Mouse (Mus musculus): ENCODE data around the gene Ythdc1. TPM values are rescaled to one million over a fixed set of nuclear protein-coding genes. Genes with fewer than 3 reads are reported as not detected.

Gene Ythdc1
- 44.6 and 47.0 TPM in 2 replicates for polyA plus RNA-seq (2015; fragmentation: Nextera tagmentation; extraction: Ambion mirVana)

DNA sequence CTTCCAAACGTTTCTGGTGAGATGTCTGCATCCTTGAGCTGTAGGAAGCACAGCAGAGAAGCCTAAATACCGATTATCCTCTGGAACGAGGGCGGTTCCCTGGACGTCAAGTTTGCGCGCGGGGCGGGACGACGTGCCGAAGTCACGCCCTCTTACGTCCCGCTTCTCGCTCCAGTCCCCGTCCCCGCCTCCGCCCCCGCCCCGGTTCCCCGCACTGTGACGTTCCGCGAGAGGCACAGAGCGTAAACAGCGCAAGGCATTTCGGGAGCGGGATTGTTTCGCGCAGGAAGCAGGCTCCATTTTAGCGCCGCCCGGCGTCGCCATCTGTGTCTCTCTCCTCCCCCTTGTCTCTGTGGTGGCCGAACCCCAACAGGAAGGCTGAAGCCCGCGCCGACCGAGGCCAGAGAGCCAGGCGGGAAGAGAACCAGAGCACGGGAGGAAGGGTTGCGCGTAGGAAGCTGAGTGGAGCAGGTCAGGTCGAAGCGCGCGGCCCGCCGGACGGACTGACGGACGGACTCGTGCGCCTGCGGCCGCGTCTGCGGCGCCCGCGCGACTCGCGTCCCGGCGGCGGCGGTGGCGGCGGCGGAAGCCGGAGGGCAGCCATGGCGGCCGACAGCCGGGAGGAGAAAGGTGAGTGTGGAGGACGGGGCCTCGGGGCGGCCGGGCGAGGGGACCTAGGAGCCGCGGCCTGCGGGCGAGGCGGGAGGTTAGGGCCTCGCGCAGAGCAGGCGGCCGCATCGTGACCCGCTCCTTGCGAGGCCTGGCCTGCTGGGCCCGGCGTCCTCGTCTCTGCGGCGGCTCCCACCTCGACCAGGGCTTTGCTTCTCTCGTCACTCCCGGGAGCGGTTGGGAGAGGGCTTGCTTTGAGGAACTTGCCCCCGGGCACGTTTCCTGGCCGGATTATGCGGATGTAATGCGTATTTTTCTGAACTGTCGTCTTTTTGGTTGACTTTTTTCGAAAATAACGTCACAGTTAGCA, at the start of gene Ythdc1:
TSS of gene Ythdc1 (plus strand) at position 260 of the 979 bp plus-strand sequence.
- H3K27me3 ChIP-seq = no peaks in the 10 kb centered on the region
- peak within 1 kb of the TSS; percentile 92 for H3K4me3 ChIP-seq
- peak within 1 kb of the TSS; percentile 79 for H3K4me2 ChIP-seq
- peaks cover 20% of the 10 kb centered on the region for H3K4me1 ChIP-seq
- H3K9ac ChIP-seq = peak within 1 kb of the TSS; percentile 99
- peak; percentile 99 for ATAC-seq
- no peaks in the 10 kb centered on the region for H3K36me3 ChIP-seq (ENCODE audit: poor library complexity, severe bottlenecking)
- H3K9me3 ChIP-seq (replicated peaks) = no peaks in the 10 kb centered on the region
- peak within 1 kb of the TSS; percentile 99 for H3K27ac ChIP-seq
- under 1% methylated on average over 98 of the region's 111 CpGs for WGBS

DNA sequence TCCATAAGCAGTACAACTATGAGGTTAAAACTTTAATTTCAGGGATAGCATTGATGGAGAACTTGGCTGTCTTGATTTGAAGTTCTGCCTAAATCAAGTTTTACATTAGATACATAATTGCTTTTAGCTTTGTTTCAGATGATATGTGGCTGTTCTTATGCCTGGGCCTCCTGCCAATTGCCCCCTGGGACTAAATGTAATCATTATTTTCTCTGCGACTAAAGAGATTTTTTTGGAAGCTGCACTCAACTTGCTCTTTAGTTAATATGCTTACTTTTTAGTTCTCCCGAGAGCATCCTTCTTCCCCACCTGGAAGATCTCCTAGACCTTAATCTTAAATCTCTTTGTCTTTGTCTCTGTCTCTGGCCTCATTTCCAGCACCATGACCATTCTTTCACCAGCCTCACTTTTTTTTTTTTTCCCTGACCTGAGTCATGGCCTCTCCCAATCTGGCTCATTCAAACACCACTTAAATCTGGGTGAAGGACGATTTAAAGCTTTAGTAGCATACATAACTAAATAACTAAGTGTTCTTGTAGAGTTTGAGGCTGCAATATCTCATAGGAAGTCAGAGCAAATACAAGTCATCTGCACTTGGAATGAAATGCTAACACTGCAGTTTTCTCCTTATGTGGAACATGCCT, 34.9 kb upstream of the Ythdc1 start:
- no peak for ATAC-seq
- H3K27me3 ChIP-seq = no peaks in the 10 kb centered on the region
- H3K4me2 ChIP-seq = no peak overlapping the region
- H3K9ac ChIP-seq = no peak overlapping the region
- no peaks in the 10 kb centered on the region for H3K9me3 ChIP-seq (replicated peaks)
- H3K36me3 ChIP-seq (ENCODE audit: poor library complexity, severe bottlenecking) = no peaks in the 10 kb centered on the region
- H3K4me1 ChIP-seq = no peaks in the 10 kb centered on the region
- H3K4me3 ChIP-seq = no peak overlapping the region
- WGBS = 48% methylated on average over 3 of the region's 3 CpGs
- H3K27ac ChIP-seq = no peak overlapping the region

DNA sequence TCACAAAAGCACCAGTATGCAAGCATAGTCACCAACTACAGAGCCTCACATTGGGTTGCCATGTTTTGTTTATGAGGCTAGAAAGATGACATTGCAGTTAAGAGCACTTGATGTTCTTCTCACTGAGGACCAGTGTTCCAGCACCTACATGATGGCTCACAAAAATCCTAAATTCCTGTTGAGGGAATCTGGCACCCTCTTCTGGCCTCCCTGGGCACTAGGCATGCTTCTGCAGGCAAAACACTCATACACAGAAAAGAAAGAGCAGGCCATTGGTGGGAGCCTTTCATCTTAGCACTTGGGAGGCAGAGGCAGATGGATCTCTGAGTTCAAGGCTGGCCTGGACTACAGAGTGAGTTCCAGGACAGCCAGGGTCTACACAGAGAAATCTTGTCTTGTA, 33.0 kb upstream of the Ythdc1 start:
- Histone ChIP-seq H3K9me3 (replicated peaks) (no peaks in the 10 kb centered on the region), H3K4me3 (no peak overlapping the region), H3K27me3 (no peaks in the 10 kb centered on the region), H3K4me2 (no peak overlapping the region), H3K9ac (no peak overlapping the region), H3K36me3 (ENCODE audit: poor library complexity, severe bottlenecking) (no peaks in the 10 kb centered on the region), H3K27ac (no peak overlapping the region), H3K4me1 (no peaks in the 10 kb centered on the region)
- ATAC-seq = no peak

DNA sequence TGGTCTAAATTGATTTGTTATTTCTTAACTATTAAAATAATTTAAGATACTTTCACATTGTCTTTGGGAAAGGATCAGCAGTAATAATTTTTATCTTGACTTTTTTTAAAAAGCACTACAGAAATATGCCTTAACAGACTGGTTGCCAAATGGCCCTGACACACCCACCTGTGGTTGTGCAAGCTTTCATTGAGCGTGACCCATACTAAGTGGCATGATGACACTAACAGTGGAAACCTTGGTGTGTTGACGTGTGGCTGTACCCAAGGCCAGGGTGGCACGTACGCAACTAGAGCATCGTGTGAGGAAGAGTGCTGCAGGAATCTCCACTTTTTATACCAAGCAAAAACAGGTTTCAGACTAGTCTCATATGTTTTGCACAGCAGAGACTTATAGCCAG, 27.1 kb upstream of the Ythdc1 start:
- Histone ChIP-seq H3K9me3 (replicated peaks) (no peaks in the 10 kb centered on the region), H3K4me1 (no peaks in the 10 kb centered on the region)
- 95% methylated on average over 5 of the region's 5 CpGs for WGBS

DNA sequence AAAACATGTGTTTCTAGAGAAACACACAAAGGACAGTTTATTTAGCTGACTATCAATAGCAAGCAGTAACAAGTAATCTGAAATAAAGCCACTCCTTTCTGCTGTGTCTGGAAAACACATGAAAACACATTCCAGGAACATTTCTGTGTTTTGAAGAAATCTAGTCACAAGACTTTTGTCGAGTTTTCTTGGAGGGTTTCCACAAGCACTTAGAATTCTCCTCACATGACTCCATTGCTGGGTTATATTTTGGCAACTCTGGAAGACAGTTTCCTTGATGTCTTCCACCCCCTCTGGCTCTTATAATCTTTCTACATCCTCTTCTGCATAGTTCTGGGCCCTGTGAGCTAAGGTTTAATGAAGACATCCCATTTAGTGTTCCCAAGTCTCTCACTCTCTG, 25.6 kb upstream of the Ythdc1 start:
- Histone ChIP-seq H3K27me3 (no peaks in the 10 kb centered on the region), H3K4me2 (no peak overlapping the region), H3K36me3 (ENCODE audit: poor library complexity, severe bottlenecking) (no peaks in the 10 kb centered on the region), H3K27ac (no peak overlapping the region), H3K9ac (no peak overlapping the region), H3K9me3 (replicated peaks) (no peaks in the 10 kb centered on the region), H3K4me3 (no peak overlapping the region), H3K4me1 (no peaks in the 10 kb centered on the region)
- ATAC-seq = no peak
- WGBS = 81% methylated on average over 1 of the region's 1 CpGs

More for the DNA sequence above, 27.1 kb upstream of the Ythdc1 start:
- no peak overlapping the region for H3K9ac ChIP-seq
- no peaks in the 10 kb centered on the region for H3K27me3 ChIP-seq
- no peak for ATAC-seq
- no peaks in the 10 kb centered on the region for H3K36me3 ChIP-seq (ENCODE audit: poor library complexity, severe bottlenecking)
- no peak overlapping the region for H3K4me3 ChIP-seq
- H3K4me2 ChIP-seq = no peak overlapping the region
- H3K27ac ChIP-seq = no peak overlapping the region

DNA sequence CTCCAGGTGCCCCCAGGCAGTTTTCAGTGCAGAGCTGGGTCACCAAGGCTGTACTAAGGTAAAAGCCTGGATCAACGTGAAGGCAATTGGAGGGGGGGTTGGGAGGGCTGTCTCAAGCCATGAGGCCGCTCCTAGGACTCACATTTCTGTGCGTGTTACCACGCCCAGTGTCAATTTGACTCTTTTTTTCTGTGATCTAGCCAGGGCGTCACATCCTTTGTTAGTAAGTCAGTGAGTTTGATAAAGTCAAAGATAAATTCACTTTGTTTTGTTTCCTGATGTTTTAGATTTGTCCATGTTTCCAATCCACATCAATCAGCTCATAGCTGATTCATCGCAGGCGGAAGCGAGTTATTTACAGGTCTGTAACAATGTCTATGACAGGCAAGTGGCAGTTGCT, 21.0 kb upstream of the Ythdc1 start:
- H3K36me3 ChIP-seq (ENCODE audit: poor library complexity, severe bottlenecking) = no peaks in the 10 kb centered on the region
- no peaks in the 10 kb centered on the region for H3K27me3 ChIP-seq
- H3K4me3 ChIP-seq = no peak overlapping the region
- ATAC-seq = no peak
- WGBS = 78% methylated on average over 8 of the region's 8 CpGs
- H3K9ac ChIP-seq = no peak overlapping the region
- H3K9me3 ChIP-seq (replicated peaks) = no peaks in the 10 kb centered on the region
- H3K27ac ChIP-seq = no peak overlapping the region
- H3K4me2 ChIP-seq = no peak overlapping the region
- no peaks in the 10 kb centered on the region for H3K4me1 ChIP-seq

DNA sequence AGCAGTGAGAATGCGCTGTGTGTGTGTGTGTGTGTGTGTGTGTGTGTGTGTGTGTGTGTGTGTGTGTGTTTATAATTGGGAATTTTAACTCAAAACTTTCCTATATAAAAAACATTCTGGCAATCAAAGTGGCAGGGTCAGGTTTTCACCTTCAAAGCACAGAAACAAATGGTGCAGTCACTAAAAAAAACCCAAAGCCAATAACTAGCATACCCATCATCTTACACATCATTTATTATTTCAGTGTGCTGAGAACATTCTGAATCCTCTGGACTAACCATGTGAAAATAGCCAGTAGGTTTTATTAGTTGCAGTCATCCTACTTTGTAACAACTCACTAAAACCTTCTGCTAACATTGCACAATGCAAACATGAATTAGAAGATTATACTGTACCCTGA, 19.8 kb upstream of the Ythdc1 start:
- no peak overlapping the region for H3K27ac ChIP-seq
- no peaks in the 10 kb centered on the region for H3K36me3 ChIP-seq (ENCODE audit: poor library complexity, severe bottlenecking)
- ATAC-seq = no peak
- H3K4me1 ChIP-seq = no peaks in the 10 kb centered on the region
- 60% methylated on average over 1 of the region's 1 CpGs for WGBS
- H3K27me3 ChIP-seq = no peaks in the 10 kb centered on the region
- H3K9ac ChIP-seq = no peak overlapping the region
- no peak overlapping the region for H3K4me3 ChIP-seq
- H3K9me3 ChIP-seq (replicated peaks) = no peaks in the 10 kb centered on the region
- no peak overlapping the region for H3K4me2 ChIP-seq

DNA sequence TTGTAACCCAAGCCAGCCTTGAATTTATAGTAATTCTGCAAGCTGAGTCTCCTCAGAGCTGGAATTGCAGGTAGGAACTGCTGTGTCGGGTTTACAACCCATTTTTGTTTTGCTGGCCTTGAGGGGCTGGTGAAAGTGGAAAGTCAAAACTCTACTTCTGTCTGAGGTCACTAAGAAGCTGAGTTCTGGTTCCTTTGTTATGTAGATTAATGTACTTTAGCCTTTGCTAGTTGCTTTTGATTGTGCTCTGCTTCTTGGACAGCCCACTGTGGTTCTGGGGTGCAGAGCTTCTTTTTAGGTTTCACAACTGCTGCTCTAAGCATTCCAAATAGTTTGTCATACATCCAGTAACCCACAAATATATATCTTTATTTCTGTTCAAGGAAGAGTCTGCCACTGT, 17.2 kb upstream of the Ythdc1 start:
- Histone ChIP-seq H3K27me3 (no peaks in the 10 kb centered on the region), H3K36me3 (ENCODE audit: poor library complexity, severe bottlenecking) (no peaks in the 10 kb centered on the region), H3K27ac (no peak overlapping the region), H3K4me3 (no peak overlapping the region), H3K4me2 (no peak overlapping the region), H3K4me1 (no peaks in the 10 kb centered on the region), H3K9ac (no peak overlapping the region), H3K9me3 (replicated peaks) (no peaks in the 10 kb centered on the region)
- WGBS = 24% methylated on average over 1 of the region's 1 CpGs
- no peak for ATAC-seq

DNA sequence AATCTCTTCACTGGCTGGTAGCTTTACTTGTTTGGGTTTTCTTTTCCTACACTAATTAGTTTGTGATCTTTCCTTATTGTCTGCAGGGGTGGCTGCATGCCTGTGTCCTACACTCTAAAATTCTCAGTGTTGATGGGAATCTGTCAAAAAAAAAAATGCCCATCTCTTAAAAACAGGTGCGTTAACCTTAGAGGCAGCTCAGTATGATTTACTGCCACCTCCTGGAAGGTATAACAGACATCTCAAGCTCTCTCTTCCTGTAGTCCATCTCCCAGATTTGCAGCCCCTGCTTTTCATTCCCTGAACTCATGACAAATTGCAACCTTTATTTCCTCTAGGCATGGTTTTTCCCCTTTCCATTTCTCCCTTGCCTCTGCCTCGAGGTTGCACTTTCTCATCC, 14.1 kb upstream of the Ythdc1 start:
- WGBS = 79% methylated on average over 2 of the region's 2 CpGs
- Histone ChIP-seq H3K4me3 (no peak overlapping the region), H3K9me3 (replicated peaks) (no peaks in the 10 kb centered on the region), H3K9ac (no peak overlapping the region), H3K4me2 (no peak overlapping the region), H3K4me1 (no peaks in the 10 kb centered on the region), H3K27ac (no peak overlapping the region), H3K27me3 (no peaks in the 10 kb centered on the region), H3K36me3 (ENCODE audit: poor library complexity, severe bottlenecking) (no peaks in the 10 kb centered on the region)
- ATAC-seq = no peak

DNA sequence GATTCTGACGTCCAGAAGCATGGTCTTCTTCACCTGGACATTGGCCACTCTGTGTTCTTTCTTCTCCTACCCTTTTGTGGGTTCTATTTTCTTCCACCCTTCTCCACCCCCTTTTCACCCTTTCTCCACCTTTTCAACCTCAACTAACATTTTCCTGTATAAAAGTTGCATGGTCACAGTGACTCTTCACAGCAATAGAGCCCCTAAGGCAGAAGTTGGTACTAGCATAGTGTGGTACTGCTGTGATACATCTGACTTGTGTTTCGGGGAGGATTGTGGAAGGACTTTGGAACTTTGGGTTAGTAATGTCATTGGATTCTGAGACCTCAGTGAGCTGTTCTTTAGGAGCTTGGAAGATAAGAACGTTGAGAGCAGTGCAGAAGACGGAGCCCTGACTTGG, 11.8 kb upstream of the Ythdc1 start:
- H3K4me1 ChIP-seq = no peaks in the 10 kb centered on the region

DNA sequence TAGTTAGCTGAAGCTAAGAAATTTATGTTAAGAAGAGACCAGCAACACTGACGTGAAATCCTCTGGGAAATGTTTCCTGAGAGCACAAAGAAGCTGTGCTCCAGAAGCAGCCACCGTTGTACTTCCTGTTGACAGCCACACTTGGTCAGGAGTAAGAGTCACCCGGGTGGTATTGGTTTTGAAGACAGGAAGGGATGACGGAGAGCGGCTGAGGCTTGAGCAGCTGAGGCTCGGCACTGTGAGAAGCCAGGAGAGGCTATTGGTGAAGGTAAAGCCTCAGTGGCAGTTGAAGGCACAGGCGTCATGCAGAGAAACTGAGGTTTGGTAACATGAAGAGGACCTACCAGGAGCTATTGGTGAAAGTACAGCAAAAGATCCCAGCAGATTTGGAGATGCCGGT, 11.2 kb upstream of the Ythdc1 start:
- H3K27me3 ChIP-seq = no peaks in the 10 kb centered on the region
- ATAC-seq = no peak
- H3K36me3 ChIP-seq (ENCODE audit: poor library complexity, severe bottlenecking) = no peaks in the 10 kb centered on the region
- H3K4me2 ChIP-seq = no peak overlapping the region
- H3K4me3 ChIP-seq = no peak overlapping the region
- no peak overlapping the region for H3K9ac ChIP-seq
- WGBS = 77% methylated on average over 8 of the region's 8 CpGs
- no peaks in the 10 kb centered on the region for H3K4me1 ChIP-seq
- no peaks in the 10 kb centered on the region for H3K9me3 ChIP-seq (replicated peaks)
- H3K27ac ChIP-seq = no peak overlapping the region

More for the DNA sequence above, 11.8 kb upstream of the Ythdc1 start:
- Histone ChIP-seq H3K4me2 (no peak overlapping the region), H3K9me3 (replicated peaks) (no peaks in the 10 kb centered on the region), H3K27ac (no peak overlapping the region), H3K36me3 (ENCODE audit: poor library complexity, severe bottlenecking) (no peaks in the 10 kb centered on the region), H3K9ac (no peak overlapping the region), H3K27me3 (no peaks in the 10 kb centered on the region), H3K4me3 (no peak overlapping the region)
- WGBS = 61% methylated on average over 4 of the region's 4 CpGs
- no peak for ATAC-seq

DNA sequence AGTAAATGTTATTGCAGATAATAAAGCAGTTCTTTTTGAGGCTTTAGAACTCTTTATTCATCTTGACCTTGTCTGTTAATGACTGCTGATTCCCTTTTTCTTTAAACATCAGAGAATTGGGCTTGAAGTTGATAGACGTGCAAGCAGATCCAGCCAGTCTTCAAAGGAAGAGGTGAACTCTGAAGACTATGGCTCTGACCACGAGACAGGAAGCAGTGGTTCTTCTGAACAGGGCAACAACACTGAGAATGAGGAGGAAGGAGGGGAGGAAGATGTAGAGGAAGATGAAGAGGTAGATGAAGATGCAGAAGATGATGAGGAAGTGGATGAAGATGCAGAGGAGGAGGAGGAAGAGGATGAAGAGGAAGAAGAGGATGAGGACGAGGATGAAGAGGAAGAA, 12.8 kb downstream of the Ythdc1 start:
- 85% methylated on average over 3 of the region's 3 CpGs for whole genome bisulfite sequencing
- peaks cover 28% of the 10 kb centered on the region for H3K36me3 ChIP-seq (ENCODE audit: poor library complexity, severe bottlenecking)
- no peak for ATAC-seq
- H3K4me3 ChIP-seq = no peak overlapping the region
- no peak overlapping the region for H3K27ac ChIP-seq
- H3K9me3 ChIP-seq (replicated peaks) = no peaks in the 10 kb centered on the region
- H3K4me1 ChIP-seq = no peaks in the 10 kb centered on the region
- H3K9ac ChIP-seq = no peak overlapping the region
- no peak overlapping the region for H3K4me2 ChIP-seq
- H3K27me3 ChIP-seq = no peaks in the 10 kb centered on the region
